Mouse (Mus musculus): ENCODE data around the gene Tnpo1. TPM values are rescaled to one million over a fixed set of nuclear protein-coding genes. Genes with fewer than 3 reads are reported as not detected.

Tnpo1 gene
- polyA plus RNA-seq, 1 experiment from 2014 or later: 20.7 TPM

DNA sequence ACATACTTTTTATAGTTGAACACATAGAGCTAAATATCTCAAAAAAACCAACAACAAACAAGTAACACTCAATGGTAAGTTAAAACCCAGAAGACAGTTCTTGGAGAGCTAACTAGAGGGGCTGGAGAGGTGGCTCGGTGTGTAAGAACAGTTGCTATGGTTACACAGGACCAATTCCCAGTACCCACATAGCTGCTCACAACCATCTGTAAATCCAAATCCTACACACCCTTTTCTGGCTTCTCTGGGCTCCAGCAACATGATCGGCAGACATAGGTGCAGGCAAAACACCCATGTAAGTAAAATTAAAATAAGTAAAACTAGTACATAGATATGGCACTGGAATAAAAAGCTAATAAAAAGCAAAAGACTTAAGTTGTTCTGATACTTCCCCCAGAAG is 31.3 kb downstream of the Tnpo1 start:
- ATAC-seq (ENCODE audit: low FRiP score, low TSS enrichment) (no peak), DNase-seq (ENCODE audit: low spot score) (no peak)
- H3K4me1 ChIP-seq (replicated peaks; ENCODE audit: control insufficient read depth, insufficient read depth): peaks cover 4% of the 10 kb centered on the region; the same call in 1 of the 2 replicates
- H3K9me3 ChIP-seq (ENCODE audit: control insufficient read depth, low read length): no peaks in the 10 kb centered on the region
- TF ChIP-seq EP300 (optimal IDR thresholded peaks at IDR 0.05) (no peak), CTCF (IDR thresholded peaks at IDR 0.05; ENCODE audit: low read depth) (no peak)
- H3K36me3 ChIP-seq (ENCODE audit: control insufficient read depth, insufficient read depth, low read length): no peaks in the 10 kb centered on the region
- no peak overlapping the region for H3K9ac ChIP-seq (ENCODE audit: low read length)
- 55% methylated on average over 2 of the region's 2 CpGs for WGBS
- H3K4me3 ChIP-seq (ENCODE audit: low read depth, low read length): no peak overlapping the region
- no peaks in the 10 kb centered on the region for H3K27me3 ChIP-seq (ENCODE audit: control insufficient read depth, insufficient read depth, low read length)
- H3K27ac ChIP-seq (replicated peaks): no peak overlapping the region
- H3K4me2 ChIP-seq (replicated peaks; ENCODE audit: low read depth): no peak overlapping the region

DNA sequence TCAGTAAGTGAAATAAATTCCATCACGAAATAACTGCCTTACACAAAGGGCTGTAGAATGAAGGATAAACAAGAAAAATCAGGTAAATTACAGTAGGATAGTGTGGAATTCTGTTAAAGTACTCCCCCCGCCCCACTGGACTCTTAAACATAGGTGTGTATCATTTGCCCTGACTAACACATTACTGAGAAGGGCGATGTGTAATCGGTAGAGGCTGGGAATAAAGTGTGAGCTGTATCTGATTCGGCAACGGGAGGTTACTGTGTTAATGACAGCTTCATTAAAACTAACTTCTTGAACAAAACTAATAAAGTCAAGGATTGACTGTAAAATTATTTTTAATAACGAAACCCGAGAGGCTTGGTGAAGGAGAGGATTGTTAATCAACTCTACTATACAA is 34.7 kb downstream of the Tnpo1 start:
- Histone ChIP-seq H3K4me3 (ENCODE audit: low read depth, low read length) (peak overlapping the region; percentile 79), H3K4me2 (replicated peaks; ENCODE audit: low read depth) (peak overlapping the region; percentile 85), H3K27me3 (ENCODE audit: control insufficient read depth, insufficient read depth, low read length) (no peaks in the 10 kb centered on the region), H3K9ac (ENCODE audit: low read length) (no peak overlapping the region), H3K4me1 (replicated peaks; ENCODE audit: control insufficient read depth, insufficient read depth) (no peaks in the 10 kb centered on the region), H3K27ac (replicated peaks) (no peak overlapping the region), H3K9me3 (ENCODE audit: control insufficient read depth, low read length) (no peaks in the 10 kb centered on the region), H3K36me3 (ENCODE audit: control insufficient read depth, insufficient read depth, low read length) (0 out of 2 replicates have a peak, but pooled peaks cover 4% of the 10 kb centered on the region)
- no peak for ATAC-seq (ENCODE audit: low FRiP score, low TSS enrichment)
- no peak for DNase-seq (ENCODE audit: low spot score)
- TF ChIP-seq CTCF (IDR thresholded peaks at IDR 0.05; ENCODE audit: low read depth): no peak
- no peak for TF ChIP-seq EP300 (optimal IDR thresholded peaks at IDR 0.05)
- 11% methylated on average over 8 of the region's 8 CpGs for WGBS

DNA sequence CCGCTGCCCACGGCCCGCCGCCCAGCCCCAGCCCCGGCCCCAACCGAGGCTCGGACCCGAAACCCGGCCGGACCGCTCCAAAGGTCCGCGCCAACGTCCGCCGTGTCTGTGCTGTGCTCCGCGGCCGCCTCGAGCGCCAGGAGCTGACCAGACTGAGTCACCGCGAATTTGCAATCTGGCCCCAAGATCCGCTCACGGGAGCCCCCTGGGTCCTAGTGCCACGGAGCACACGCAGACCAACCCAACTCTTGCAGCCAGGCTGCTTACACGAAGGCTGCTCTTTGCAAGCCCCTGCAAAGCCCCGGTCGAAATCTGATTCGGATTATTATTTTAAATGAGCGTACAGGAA is 35.3 kb downstream of the Tnpo1 start:
- ATAC-seq (ENCODE audit: low FRiP score, low TSS enrichment): peak; percentile 93
- peaks cover 4% of the 10 kb centered on the region; the same call in 1 of the 2 replicates for H3K36me3 ChIP-seq (ENCODE audit: control insufficient read depth, insufficient read depth, low read length)
- peak overlapping the region; percentile 79 for H3K4me3 ChIP-seq (ENCODE audit: low read depth, low read length)
- no peak for TF ChIP-seq EP300 (optimal IDR thresholded peaks at IDR 0.05)
- TF ChIP-seq CTCF (IDR thresholded peaks at IDR 0.05; ENCODE audit: low read depth): peak; percentile 60
- H3K9ac ChIP-seq (ENCODE audit: low read length): peak overlapping the region; percentile 92
- peak; percentile 89 for DNase-seq (ENCODE audit: low spot score)
- H3K4me2 ChIP-seq (replicated peaks; ENCODE audit: low read depth): peak overlapping the region; percentile 85
- under 1% methylated on average over 31 of the region's 32 CpGs for WGBS
- no peaks in the 10 kb centered on the region for H3K9me3 ChIP-seq (ENCODE audit: control insufficient read depth, low read length)
- no peaks in the 10 kb centered on the region for H3K4me1 ChIP-seq (replicated peaks; ENCODE audit: control insufficient read depth, insufficient read depth)
- no peaks in the 10 kb centered on the region for H3K27me3 ChIP-seq (ENCODE audit: control insufficient read depth, insufficient read depth, low read length)
- peak overlapping the region; percentile 99 for H3K27ac ChIP-seq (replicated peaks)

DNA sequence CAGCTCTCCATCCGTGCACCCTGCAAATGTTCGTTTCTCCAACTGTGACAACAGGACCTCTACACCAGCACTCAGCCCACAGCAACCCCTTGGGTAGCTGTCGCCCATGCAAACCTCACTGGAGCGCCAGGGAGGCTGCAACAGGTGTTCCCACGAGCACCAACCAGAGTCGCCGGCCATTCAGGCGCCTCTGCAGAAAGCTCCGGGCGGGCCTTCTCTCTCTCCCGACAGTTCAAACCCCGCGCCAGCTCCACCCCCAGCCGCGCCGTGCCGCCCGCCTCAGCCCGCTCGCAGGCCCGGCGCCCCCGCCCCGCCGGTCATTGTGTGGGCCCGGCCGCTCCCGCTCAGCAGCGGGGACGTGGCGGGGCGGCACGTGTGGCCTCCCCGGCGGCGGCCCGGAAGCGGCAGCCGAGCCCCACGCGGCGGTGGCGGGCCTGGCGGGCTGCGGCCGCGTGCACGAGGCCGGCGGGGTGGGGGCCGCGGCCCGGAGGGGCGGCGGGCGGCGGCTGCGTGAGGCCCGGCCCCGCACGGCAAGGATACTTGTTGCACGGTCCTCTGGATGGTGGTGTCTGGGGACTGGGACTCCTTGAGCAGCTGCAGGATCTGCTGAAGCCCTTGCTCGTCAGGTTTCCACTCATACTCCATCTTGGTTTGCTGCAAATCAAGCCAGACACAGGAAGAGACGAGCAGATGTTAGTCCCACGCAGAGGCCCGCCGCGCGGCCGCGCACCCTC is 35.9 kb downstream of the Tnpo1 start:
- Histone ChIP-seq H3K4me2 (replicated peaks; ENCODE audit: low read depth) (peak overlapping the region; percentile 85), H3K4me1 (replicated peaks; ENCODE audit: control insufficient read depth, insufficient read depth) (no peaks in the 10 kb centered on the region), H3K36me3 (ENCODE audit: control insufficient read depth, insufficient read depth, low read length) (peaks cover 6% of the 10 kb centered on the region; the same call in 1 of the 2 replicates), H3K4me3 (ENCODE audit: low read depth, low read length) (peak overlapping the region; percentile 79), H3K27ac (replicated peaks) (peak overlapping the region; percentile 99), H3K9ac (ENCODE audit: low read length) (peak overlapping the region; percentile 92), H3K9me3 (ENCODE audit: control insufficient read depth, low read length) (no peaks in the 10 kb centered on the region), H3K27me3 (ENCODE audit: control insufficient read depth, insufficient read depth, low read length) (no peaks in the 10 kb centered on the region)
- under 1% methylated on average over 41 of the region's 71 CpGs for WGBS
- peak; percentile 79 for ATAC-seq (ENCODE audit: low FRiP score, low TSS enrichment)
- DNase-seq (ENCODE audit: low spot score): peak; percentile 81
- TF ChIP-seq CTCF (IDR thresholded peaks at IDR 0.05; ENCODE audit: low read depth) (0 out of 2 replicates have a peak, but pooled peaks have one; percentile 0), EP300 (optimal IDR thresholded peaks at IDR 0.05) (no peak)

DNA sequence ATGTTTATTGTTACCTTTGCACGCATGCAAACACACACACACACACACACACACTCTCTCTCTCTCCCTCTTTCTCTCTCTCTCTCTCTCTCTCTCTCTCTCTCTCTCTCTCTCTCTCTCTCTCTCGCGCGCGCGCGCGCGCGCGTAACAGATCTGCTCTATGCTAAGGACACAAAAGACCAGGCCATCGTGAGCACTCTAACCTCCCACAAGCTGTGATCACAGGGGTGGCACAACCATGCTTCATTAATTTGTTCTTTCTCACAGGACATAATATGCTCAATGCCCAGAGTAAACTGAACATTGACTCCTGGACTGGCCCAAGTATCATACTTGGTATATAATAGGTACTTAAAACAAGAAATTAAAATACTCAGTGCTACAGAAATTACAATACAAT is 37.0 kb downstream of the Tnpo1 start:
- Histone ChIP-seq H3K36me3 (ENCODE audit: control insufficient read depth, insufficient read depth, low read length) (peaks cover 6% of the 10 kb centered on the region; the same call in 1 of the 2 replicates), H3K27ac (replicated peaks) (no peak overlapping the region), H3K9me3 (ENCODE audit: control insufficient read depth, low read length) (no peaks in the 10 kb centered on the region), H3K9ac (ENCODE audit: low read length) (no peak overlapping the region), H3K27me3 (ENCODE audit: control insufficient read depth, insufficient read depth, low read length) (no peaks in the 10 kb centered on the region), H3K4me3 (ENCODE audit: low read depth, low read length) (no peak overlapping the region), H3K4me2 (replicated peaks; ENCODE audit: low read depth) (no peak overlapping the region; the same call in 1 of the 2 replicates), H3K4me1 (replicated peaks; ENCODE audit: control insufficient read depth, insufficient read depth) (no peaks in the 10 kb centered on the region)
- ATAC-seq (ENCODE audit: low FRiP score, low TSS enrichment): no peak
- WGBS: 80% methylated on average over 11 of the region's 12 CpGs
- DNase-seq (ENCODE audit: low spot score): no peak
- no peak for TF ChIP-seq EP300 (optimal IDR thresholded peaks at IDR 0.05)
- TF ChIP-seq CTCF (IDR thresholded peaks at IDR 0.05; ENCODE audit: low read depth): no peak

DNA sequence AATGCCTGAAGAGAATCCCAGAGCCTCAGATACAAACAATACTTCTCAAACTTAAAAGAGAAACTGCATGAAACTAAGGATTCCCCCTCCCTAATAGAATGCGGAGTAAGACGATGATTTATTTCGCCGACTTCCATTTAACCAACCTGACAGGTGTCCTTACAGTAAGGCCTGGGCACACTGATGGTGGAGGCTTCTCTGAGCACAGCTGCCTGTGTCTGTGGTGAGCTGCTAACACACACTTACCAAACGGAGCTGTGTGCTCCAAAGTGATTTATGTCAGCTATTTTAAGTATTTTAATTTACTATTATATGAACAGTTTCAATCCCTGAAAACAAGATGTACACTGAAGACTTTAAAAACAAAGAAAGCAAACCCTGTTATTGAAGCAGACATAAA is 42.4 kb downstream of the Tnpo1 start:
- ATAC-seq (ENCODE audit: low FRiP score, low TSS enrichment): no peak
- peaks cover 17% of the 10 kb centered on the region for H3K36me3 ChIP-seq (ENCODE audit: control insufficient read depth, insufficient read depth, low read length)

More for the DNA sequence above, 42.4 kb downstream of the Tnpo1 start:
- TF ChIP-seq EP300 (optimal IDR thresholded peaks at IDR 0.05) (no peak), CTCF (IDR thresholded peaks at IDR 0.05; ENCODE audit: low read depth) (no peak)
- DNase-seq (ENCODE audit: low spot score): no peak
- H3K27me3 ChIP-seq (ENCODE audit: control insufficient read depth, insufficient read depth, low read length): no peaks in the 10 kb centered on the region
- H3K4me2 ChIP-seq (replicated peaks; ENCODE audit: low read depth): no peak overlapping the region
- H3K9me3 ChIP-seq (ENCODE audit: control insufficient read depth, low read length): no peaks in the 10 kb centered on the region
- WGBS: 89% methylated on average over 5 of the region's 5 CpGs
- no peak overlapping the region for H3K4me3 ChIP-seq (ENCODE audit: low read depth, low read length)
- H3K27ac ChIP-seq (replicated peaks): no peak overlapping the region
- H3K4me1 ChIP-seq (replicated peaks; ENCODE audit: control insufficient read depth, insufficient read depth): no peaks in the 10 kb centered on the region
- no peak overlapping the region for H3K9ac ChIP-seq (ENCODE audit: low read length)

Data from stomach, postnatal 0 days (tissue).